Mouse (Mus musculus): ENCODE results near the gene Tesk2. TPM values are rescaled to one million over a fixed set of nuclear protein-coding genes. Genes with fewer than 3 reads are reported as not detected.
A peak's percentile ranks its signal among the peaks of the same experiment; 100 is the strongest.

Tesk2 gene
- polyA plus RNA-seq, 1 experiment from 2014 or later = 8.3 TPM

GRCm38 (mm10) chr4:116707666-116708065 is 13.1 kb upstream of the Tesk2 start:
- 0 out of 2 replicates have a peak, but pooled peaks cover 8% of the 10 kb centered on the region for H3K4me1 ChIP-seq (replicated peaks; ENCODE audit: control insufficient read depth, insufficient read depth, low read length)
- H3K4me3 ChIP-seq (ENCODE audit: low read depth, low read length) = peak overlapping the region; percentile 83
- DNase-seq (ENCODE audit: low spot score) = peak; percentile 53
- H3K36me3 ChIP-seq (ENCODE audit: control insufficient read depth, insufficient read depth, low read length) = peaks cover 27% of the 10 kb centered on the region
- peak overlapping the region; percentile 58 for H3K9ac ChIP-seq (ENCODE audit: low read length)
- no peaks in the 10 kb centered on the region for H3K27me3 ChIP-seq (replicated peaks; ENCODE audit: control insufficient read depth, insufficient read depth, low read length)
- 15% methylated on average over 9 of the region's 9 CpGs for WGBS
- ATAC-seq (replicated peaks; ENCODE audit: low FRiP score, low TSS enrichment, low read depth) = no peak
- H3K27ac ChIP-seq (ENCODE audit: low read depth) = no peak overlapping the region
- H3K9me3 ChIP-seq (ENCODE audit: control insufficient read depth, low read length) = no peaks in the 10 kb centered on the region
- peak overlapping the region; percentile 75 for H3K4me2 ChIP-seq (ENCODE audit: low read length)

GRCm38 (mm10) chr4:116708201-116708764 is 12.5 kb upstream of the Tesk2 start, which contains the start of the genes Mmachc and Ccdc163:
TSS of gene Mmachc (minus strand) at chr4:116708406.
TSS of gene Ccdc163 (plus strand) at chr4:116708509.
- H3K4me1 ChIP-seq (replicated peaks; ENCODE audit: control insufficient read depth, insufficient read depth, low read length) = 0 out of 2 replicates have a peak, but pooled peaks cover 8% of the 10 kb centered on the region
- peaks cover 25% of the 10 kb centered on the region for H3K36me3 ChIP-seq (ENCODE audit: control insufficient read depth, insufficient read depth, low read length)
- no peaks in the 10 kb centered on the region for H3K27me3 ChIP-seq (replicated peaks; ENCODE audit: control insufficient read depth, insufficient read depth, low read length)
- peak within 1 kb of the TSS; percentile 91 for H3K4me2 ChIP-seq (ENCODE audit: low read length)
- peak; percentile 84 for DNase-seq (ENCODE audit: low spot score)
- peak within 1 kb of the TSS; percentile 59 for H3K9ac ChIP-seq (ENCODE audit: low read length)
- no peaks in the 10 kb centered on the region for H3K9me3 ChIP-seq (ENCODE audit: control insufficient read depth, low read length)
- ATAC-seq (replicated peaks; ENCODE audit: low FRiP score, low TSS enrichment, low read depth) = peak; percentile 95
- peak within 1 kb of the TSS; percentile 83 for H3K4me3 ChIP-seq (ENCODE audit: low read depth, low read length)
- under 1% methylated on average over 29 of the region's 29 CpGs for WGBS
- H3K27ac ChIP-seq (ENCODE audit: low read depth) = no peak within 1 kb of the TSS

- Histone ChIP-seq H3K36me3 (ENCODE audit: control insufficient read depth, insufficient read depth, low read length) (peaks cover 19% of the 10 kb centered on the region), H3K4me1 (replicated peaks; ENCODE audit: control insufficient read depth, insufficient read depth, low read length) (0 out of 2 replicates have a peak, but pooled peaks cover 8% of the 10 kb centered on the region), H3K27me3 (replicated peaks; ENCODE audit: control insufficient read depth, insufficient read depth, low read length) (no peaks in the 10 kb centered on the region), H3K4me3 (ENCODE audit: low read depth, low read length) (peak overlapping the region; percentile 83), H3K9me3 (ENCODE audit: control insufficient read depth, low read length) (no peaks in the 10 kb centered on the region), H3K27ac (ENCODE audit: low read depth) (no peak overlapping the region), H3K9ac (ENCODE audit: low read length) (peak overlapping the region; percentile 59), H3K4me2 (ENCODE audit: low read length) (peak overlapping the region; percentile 91)
- ATAC-seq (replicated peaks; ENCODE audit: low FRiP score, low TSS enrichment, low read depth) (no peak; the same call in 1 of the 2 replicates), DNase-seq (ENCODE audit: low spot score) (peak; percentile 58)
- 4% methylated on average over 9 of the region's 9 CpGs for WGBS
Measured at GRCm38 (mm10) chr4:116708791-116709390, 11.9 kb upstream of the Tesk2 start.

DNA sequence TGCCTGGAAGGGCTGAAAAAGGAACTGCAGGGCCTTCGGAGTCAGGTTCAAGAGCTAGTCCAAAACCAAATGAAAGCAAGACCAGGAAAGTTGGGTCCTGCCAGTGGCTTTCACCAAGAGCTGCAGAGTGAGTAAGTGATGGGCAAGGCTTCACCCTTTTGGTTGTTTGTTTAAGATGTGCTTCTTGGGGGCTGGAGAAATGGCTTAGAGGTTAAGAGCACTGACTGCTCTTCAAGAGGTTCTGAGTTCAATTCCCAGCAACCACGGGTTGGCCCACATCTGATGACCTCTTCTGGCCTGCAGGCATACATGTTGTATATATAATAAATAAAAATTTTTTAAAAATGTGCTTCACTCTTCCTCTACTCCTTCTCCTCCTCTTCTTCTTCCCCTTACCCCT is 10.6 kb upstream of the Tesk2 start:
- H3K9me3 ChIP-seq (ENCODE audit: control insufficient read depth, low read length) = no peaks in the 10 kb centered on the region
- 89% methylated on average over 2 of the region's 2 CpGs for WGBS
- peaks cover 12% of the 10 kb centered on the region; the same call in 1 of the 2 replicates for H3K36me3 ChIP-seq (ENCODE audit: control insufficient read depth, insufficient read depth, low read length)
- ATAC-seq (replicated peaks; ENCODE audit: low FRiP score, low TSS enrichment, low read depth) (no peak), DNase-seq (ENCODE audit: low spot score) (no peak)
- 0 out of 2 replicates have a peak, but pooled peaks cover 8% of the 10 kb centered on the region for H3K4me1 ChIP-seq (replicated peaks; ENCODE audit: control insufficient read depth, insufficient read depth, low read length)
- no peak overlapping the region for H3K9ac ChIP-seq (ENCODE audit: low read length)
- H3K27me3 ChIP-seq (replicated peaks; ENCODE audit: control insufficient read depth, insufficient read depth, low read length) = no peaks in the 10 kb centered on the region
- no peak overlapping the region for H3K4me2 ChIP-seq (ENCODE audit: low read length)
- no peak overlapping the region for H3K27ac ChIP-seq (ENCODE audit: low read depth)
- H3K4me3 ChIP-seq (ENCODE audit: low read depth, low read length) = no peak overlapping the region

DNA sequence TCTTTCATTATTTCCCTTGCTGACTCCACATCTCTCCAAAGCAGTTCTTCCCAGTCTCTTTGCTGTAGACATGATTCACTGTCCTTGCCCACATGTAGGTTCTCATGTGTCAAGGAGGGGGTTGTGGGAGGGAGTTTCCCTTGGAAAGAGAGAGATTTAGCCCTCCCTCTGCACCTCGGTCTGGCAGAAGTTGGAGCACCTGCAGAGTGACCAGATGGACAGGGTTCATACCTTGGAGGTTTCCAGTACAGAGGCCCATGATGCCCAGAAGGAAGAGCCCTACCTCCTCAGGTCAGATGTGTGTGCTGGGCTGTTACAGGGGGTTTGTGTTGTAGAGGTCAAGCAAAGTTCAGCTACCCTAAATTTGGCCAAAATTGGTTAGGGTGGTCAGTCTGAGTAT is 8.2 kb upstream of the Tesk2 start:
- WGBS = 79% methylated on average over 1 of the region's 1 CpGs
- no peaks in the 10 kb centered on the region for H3K27me3 ChIP-seq (replicated peaks; ENCODE audit: control insufficient read depth, insufficient read depth, low read length)
- H3K4me1 ChIP-seq (replicated peaks; ENCODE audit: control insufficient read depth, insufficient read depth, low read length) = 0 out of 2 replicates have a peak, but pooled peaks cover 5% of the 10 kb centered on the region
- ATAC-seq (replicated peaks; ENCODE audit: low FRiP score, low TSS enrichment, low read depth) = no peak
- H3K36me3 ChIP-seq (ENCODE audit: control insufficient read depth, insufficient read depth, low read length) = peaks cover 18% of the 10 kb centered on the region; the same call in 1 of the 2 replicates
- H3K9me3 ChIP-seq (ENCODE audit: control insufficient read depth, low read length) = no peaks in the 10 kb centered on the region
- no peak overlapping the region for H3K4me3 ChIP-seq (ENCODE audit: low read depth, low read length)
- DNase-seq (ENCODE audit: low spot score) = no peak
- H3K4me2 ChIP-seq (ENCODE audit: low read length) = no peak overlapping the region
- no peak overlapping the region for H3K27ac ChIP-seq (ENCODE audit: low read depth)
- H3K9ac ChIP-seq (ENCODE audit: low read length) = no peak overlapping the region

GRCm38 (mm10) chr4:116719396-116719795 is 1.4 kb upstream of the Tesk2 start:
- Histone ChIP-seq H3K9ac (ENCODE audit: low read length) (no peak overlapping the region), H3K4me3 (ENCODE audit: low read depth, low read length) (no peak overlapping the region), H3K36me3 (ENCODE audit: control insufficient read depth, insufficient read depth, low read length) (peaks cover 11% of the 10 kb centered on the region; the same call in 1 of the 2 replicates), H3K9me3 (ENCODE audit: control insufficient read depth, low read length) (no peaks in the 10 kb centered on the region), H3K4me1 (replicated peaks; ENCODE audit: control insufficient read depth, insufficient read depth, low read length) (peaks cover 9% of the 10 kb centered on the region), H3K4me2 (ENCODE audit: low read length) (no peak overlapping the region), H3K27me3 (replicated peaks; ENCODE audit: control insufficient read depth, insufficient read depth, low read length) (no peaks in the 10 kb centered on the region), H3K27ac (ENCODE audit: low read depth) (no peak overlapping the region)
- ATAC-seq (replicated peaks; ENCODE audit: low FRiP score, low TSS enrichment, low read depth) (no peak), DNase-seq (ENCODE audit: low spot score) (peak; percentile 71)
- WGBS = 15% methylated on average over 3 of the region's 3 CpGs

- peak overlapping the region; percentile 74 for H3K27ac ChIP-seq (ENCODE audit: low read depth)
- peak overlapping the region; percentile 86 for H3K4me2 ChIP-seq (ENCODE audit: low read length)
- H3K4me3 ChIP-seq (ENCODE audit: low read depth, low read length) = peak overlapping the region; percentile 79
- no peaks in the 10 kb centered on the region for H3K27me3 ChIP-seq (replicated peaks; ENCODE audit: control insufficient read depth, insufficient read depth, low read length)
- under 1% methylated on average over 29 of the region's 29 CpGs for WGBS
- peak; percentile 71 for ATAC-seq (replicated peaks; ENCODE audit: low FRiP score, low TSS enrichment, low read depth)
- peak overlapping the region; percentile 75 for H3K9ac ChIP-seq (ENCODE audit: low read length)
- no peaks in the 10 kb centered on the region for H3K36me3 ChIP-seq (ENCODE audit: control insufficient read depth, insufficient read depth, low read length)
- peaks cover 9% of the 10 kb centered on the region for H3K4me1 ChIP-seq (replicated peaks; ENCODE audit: control insufficient read depth, insufficient read depth, low read length)
- H3K9me3 ChIP-seq (ENCODE audit: control insufficient read depth, low read length) = no peaks in the 10 kb centered on the region
- DNase-seq (ENCODE audit: low spot score) = no peak
Measured at GRCm38 (mm10) chr4:116721098-116721628, 415 bp downstream of the Tesk2 start.

GRCm38 (mm10) chr4:116722230-116722629 is 1.5 kb downstream of the Tesk2 start:
- Histone ChIP-seq H3K27me3 (replicated peaks; ENCODE audit: control insufficient read depth, insufficient read depth, low read length) (no peaks in the 10 kb centered on the region), H3K27ac (ENCODE audit: low read depth) (no peak overlapping the region), H3K9ac (ENCODE audit: low read length) (no peak overlapping the region), H3K36me3 (ENCODE audit: control insufficient read depth, insufficient read depth, low read length) (no peaks in the 10 kb centered on the region), H3K4me1 (replicated peaks; ENCODE audit: control insufficient read depth, insufficient read depth, low read length) (peaks cover 9% of the 10 kb centered on the region), H3K9me3 (ENCODE audit: control insufficient read depth, low read length) (no peaks in the 10 kb centered on the region), H3K4me2 (ENCODE audit: low read length) (peak overlapping the region; percentile 86), H3K4me3 (ENCODE audit: low read depth, low read length) (peak overlapping the region; percentile 79; the same call in 1 of the 2 replicates)
- no peak for ATAC-seq (replicated peaks; ENCODE audit: low FRiP score, low TSS enrichment, low read depth)
- DNase-seq (ENCODE audit: low spot score) = no peak
- WGBS = 41% methylated on average over 7 of the region's 7 CpGs

Data from intestine, embryonic 14.5 days (tissue).